15 mouse cellular contexts compared by ENCODE assay signal in genomic region chr1:137905566-137905965, GRCm38 (mm10).
DNase-seq lines count a peak whose midpoint lies in the region; ATAC-seq and TF ChIP-seq lines count a peak whose summit lies in the region.
"Had no signal": no experiment of that assay in that cellular context is flagged by ENCODE, and none has a peak within 500 bp of the region (broad histone marks: within the 10 kb centered on the region; RNA-seq: fewer than 3 reads in every experiment).

No protein-coding gene starts in this region.

- no peak for ATAC-seq in heart, postnatal 0 days (ENCODE audit: insufficient read depth, low read depth)
- ATAC-seq in hindbrain, postnatal 0 days: no peak
- ATAC-seq in neural tube, embryonic 14.5 days (ENCODE audit: low read depth): no peak

- DNase-seq in heart, postnatal 0 days (ENCODE audit: low spot score): no peak
- no peak for DNase-seq in heart, embryonic 10.5 days (ENCODE audit: low spot score)
- DNase-seq in retina, postnatal 1 day: peak; percentile 49
- no peak for DNase-seq in retina, embryonic 14.5 days (ENCODE audit: low spot score)
- DNase-seq in hindbrain, postnatal 0 days (ENCODE audit: low spot score): no peak
- DNase-seq in MN1 (ENCODE audit: low spot score): no peak
- no peak for DNase-seq in spleen, postnatal 14 days (ENCODE audit: low spot score in 2 of 2)
- DNase-seq: adrenal gland, postnatal 14 days; cerebellum, adult 11 months; layer of hippocampus, adult 9-11 months; liver, embryonic 13.5 days had no signal

- H3K9ac ChIP-seq in heart, postnatal 0 days (replicated peaks; ENCODE audit: low read depth, low read length): no peak overlapping the region
- no peak overlapping the region for H3K9ac ChIP-seq in hindbrain, postnatal 0 days (replicated peaks; ENCODE audit: low read length)
- H3K9ac ChIP-seq in neural tube, embryonic 14.5 days (replicated peaks; ENCODE audit: low read depth, low read length): no peak overlapping the region
- H3K9ac ChIP-seq: embryonic facial prominence, embryonic 15.5 days; heart, embryonic 12.5 days; liver, embryonic 13.5 days had no signal

- H3K9me3 ChIP-seq in heart, postnatal 0 days (replicated peaks; ENCODE audit: control insufficient read depth, low read length): no peaks in the 10 kb centered on the region
- H3K9me3 ChIP-seq in heart, embryonic 10.5 days: no peaks in the 10 kb centered on the region
- H3K9me3 ChIP-seq in hindbrain, postnatal 0 days (ENCODE audit: low read length): no peaks in the 10 kb centered on the region
- no peaks in the 10 kb centered on the region for H3K9me3 ChIP-seq in neural tube, embryonic 14.5 days (ENCODE audit: control insufficient read depth, low read length)
- H3K9me3 ChIP-seq: embryonic facial prominence, embryonic 15.5 days; heart, embryonic 12.5 days; liver, embryonic 13.5 days; megakaryocyte, embryonic 14.5 days had no signal

- H3K4me3 ChIP-seq in heart, postnatal 0 days (ENCODE audit: low read depth, low read length): no peak overlapping the region; the same call in 1 of the 2 replicates
- no peak overlapping the region for H3K4me3 ChIP-seq in heart, embryonic 10.5 days
- H3K4me3 ChIP-seq in hindbrain, postnatal 0 days (ENCODE audit: low read length): no peak overlapping the region
- H3K4me3 ChIP-seq in neural tube, embryonic 14.5 days (ENCODE audit: low read depth, low read length): no peak overlapping the region
- H3K4me3 ChIP-seq: embryonic facial prominence, embryonic 15.5 days; heart, embryonic 12.5 days; liver, embryonic 13.5 days; megakaryocyte, embryonic 14.5 days had no signal

- peaks cover 18% of the 10 kb centered on the region for H3K4me1 ChIP-seq in heart, postnatal 0 days (ENCODE audit: control insufficient read depth, insufficient read depth)
- peaks cover 12% of the 10 kb centered on the region; the same call in 1 of the 2 replicates for H3K4me1 ChIP-seq in heart, embryonic 10.5 days
- H3K4me1 ChIP-seq in hindbrain, postnatal 0 days (ENCODE audit: insufficient read depth, low read length): peaks cover 15% of the 10 kb centered on the region
- peaks cover 28% of the 10 kb centered on the region for H3K4me1 ChIP-seq in neural tube, embryonic 14.5 days (ENCODE audit: control insufficient read depth, insufficient read depth, low read length)

- H3K27ac ChIP-seq in heart, postnatal 0 days (ENCODE audit: low read depth): 0 out of 2 replicates have a peak overlapping the region, but pooled peaks have one; percentile 3
- no peak overlapping the region for H3K27ac ChIP-seq in heart, embryonic 10.5 days
- peak overlapping the region; percentile 41; the same call in 1 of the 2 replicates for H3K27ac ChIP-seq in hindbrain, postnatal 0 days
- H3K27ac ChIP-seq in neural tube, embryonic 14.5 days (ENCODE audit: low read depth, low read length): no peak overlapping the region
- H3K27ac ChIP-seq: embryonic facial prominence, embryonic 15.5 days; liver, embryonic 13.5 days had no signal

- 41% methylated on average over 5 of the region's 5 CpGs for WGBS in heart, postnatal 0 days
- WGBS in heart, embryonic 10.5 days: 79% methylated on average over 5 of the region's 5 CpGs
- 59% methylated on average over 5 of the region's 5 CpGs for WGBS in hindbrain, postnatal 0 days
- WGBS in neural tube, embryonic 14.5 days: 31% methylated on average over 5 of the region's 5 CpGs

- TF ChIP-seq EP300 in heart, postnatal 0 days (IDR thresholded peaks at IDR 0.05; ENCODE audit: low read depth): no peak

- peak overlapping the region; percentile 7; the same call in 1 of the 2 replicates for H3K4me2 ChIP-seq in heart, postnatal 0 days (ENCODE audit: low read depth, low read length)
- peak overlapping the region; percentile 34; the same call in 1 of the 2 replicates for H3K4me2 ChIP-seq in hindbrain, postnatal 0 days (ENCODE audit: low read depth, low read length)
- H3K4me2 ChIP-seq in neural tube, embryonic 14.5 days (ENCODE audit: low read depth, low read length): peak overlapping the region; percentile 29; the same call in 1 of the 2 replicates
- H3K4me2 ChIP-seq: embryonic facial prominence, embryonic 15.5 days; heart, embryonic 12.5 days; liver, embryonic 13.5 days had no signal

- no peaks in the 10 kb centered on the region; the same call in 1 of the 2 replicates for H3K36me3 ChIP-seq in heart, postnatal 0 days (replicated peaks; ENCODE audit: control insufficient read depth, insufficient read depth, low read length)
- H3K36me3 ChIP-seq in heart, embryonic 10.5 days: 0 out of 2 replicates have a peak, but pooled peaks cover 2% of the 10 kb centered on the region
- no peaks in the 10 kb centered on the region for H3K36me3 ChIP-seq in hindbrain, postnatal 0 days (ENCODE audit: insufficient read depth, low read length)
- no peaks in the 10 kb centered on the region; the same call in 1 of the 2 replicates for H3K36me3 ChIP-seq in neural tube, embryonic 14.5 days (ENCODE audit: control insufficient read depth, insufficient read depth, low read length)
- H3K36me3 ChIP-seq: embryonic facial prominence, embryonic 15.5 days; liver, embryonic 13.5 days had no signal

- TF ChIP-seq CTCF in heart, postnatal 0 days (IDR thresholded peaks at IDR 0.05; ENCODE audit: low read depth): no peak
- no peak for TF ChIP-seq CTCF in hindbrain, postnatal 0 days (IDR thresholded peaks at IDR 0.05; ENCODE audit: low read depth)

- no peaks in the 10 kb centered on the region for H3K27me3 ChIP-seq in heart, postnatal 0 days (ENCODE audit: control insufficient read depth, insufficient read depth, low read length)
- H3K27me3 ChIP-seq in heart, embryonic 10.5 days (ENCODE audit: insufficient read depth, poor library complexity, severe bottlenecking): no peaks in the 10 kb centered on the region
- H3K27me3 ChIP-seq in hindbrain, postnatal 0 days (ENCODE audit: insufficient read depth, low read length): no peaks in the 10 kb centered on the region
- no peaks in the 10 kb centered on the region for H3K27me3 ChIP-seq in neural tube, embryonic 14.5 days (ENCODE audit: control insufficient read depth, insufficient read depth, low read length)
- H3K27me3 ChIP-seq: embryonic facial prominence, embryonic 15.5 days; heart, embryonic 12.5 days; liver, embryonic 13.5 days; megakaryocyte, embryonic 14.5 days had no signal

Comparison
In these comparisons a context has a peak if more than half of its experiments do, and no peak if none do; other contexts are left out.
1. H3K27ac ChIP-seq: peak in heart, postnatal 0 days (single experiment) and hindbrain, postnatal 0 days (single experiment); none in heart, embryonic 10.5 days (single experiment) and neural tube, embryonic 14.5 days (single experiment).
2. Peak in every context shown above with its lines, with median percentiles within 50 percentile points of each other: H3K4me2 ChIP-seq.